Mouse (Mus musculus): ENCODE results near the gene Fry. TPM values are rescaled to one million over a fixed set of nuclear protein-coding genes. Genes with fewer than 3 reads are reported as not detected.

The Fry gene
- polyA plus RNA-seq, 1 experiment, result 5.6 TPM

DNA sequence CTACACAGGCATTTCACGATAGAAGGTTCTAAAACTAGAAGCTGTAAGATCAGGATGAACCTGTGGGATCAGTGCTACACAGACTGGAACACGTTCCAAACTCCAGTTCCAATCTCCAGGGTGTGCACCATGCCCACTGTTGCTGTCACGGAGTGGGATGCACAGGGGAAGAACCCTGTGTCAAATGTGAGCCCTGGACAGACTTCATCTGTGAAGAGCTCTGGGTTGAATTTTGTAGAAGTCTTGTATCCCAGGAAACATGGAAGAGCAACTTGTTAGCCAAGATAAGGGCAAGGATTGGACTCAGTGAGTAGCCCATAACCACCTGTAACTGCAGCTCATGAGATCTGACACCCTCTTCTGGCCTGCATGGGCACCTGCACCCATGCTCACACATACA lies 246.2 kb downstream of the Fry start:
- Histone ChIP-seq H3K4me1 (ENCODE audit: control insufficient read depth, insufficient read depth, insufficient read length, low read length) (no peaks in the 10 kb centered on the region), H3K4me3 (ENCODE audit: low read depth, low read length) (no peak overlapping the region), H3K27ac (ENCODE audit: insufficient read depth, low read depth, low read length) (no peak overlapping the region), H3K27me3 (ENCODE audit: control insufficient read depth, insufficient read depth, low read length) (no peaks in the 10 kb centered on the region), H3K36me3 (ENCODE audit: control insufficient read depth, insufficient read depth, low read length) (no peaks in the 10 kb centered on the region)
- TF ChIP-seq POLR2A (IDR thresholded peaks at IDR 0.05; ENCODE audit: low read depth, low read length) (no peak), CTCF (IDR thresholded peaks at IDR 0.05; ENCODE audit: extremely low read depth, insufficient read length, insufficient replicate concordance, low read depth, low read length) (no peak)
- 89% methylated on average over 3 of the region's 3 CpGs for WGBS

DNA sequence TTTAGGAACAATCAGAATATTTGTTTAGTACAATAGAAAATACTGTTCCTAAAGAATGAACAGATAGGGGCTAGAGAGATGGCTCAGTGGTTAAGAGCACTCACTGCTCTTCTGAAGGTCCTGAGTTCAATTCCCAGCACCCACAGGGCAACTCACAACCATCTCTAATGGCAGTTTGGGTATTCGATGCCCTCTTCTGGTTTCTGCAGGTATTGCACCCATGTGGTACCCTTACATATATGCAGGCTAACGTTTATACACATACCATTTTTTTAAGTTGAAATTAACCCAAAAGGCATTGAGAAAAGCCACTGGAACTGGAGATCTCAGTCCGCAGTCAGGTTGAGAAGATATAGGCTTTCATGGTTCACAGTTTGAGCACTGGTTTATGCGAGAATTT lies 248.6 kb downstream of the Fry start:
- WGBS, result 87% methylated on average over 4 of the region's 4 CpGs
- H3K4me3 ChIP-seq (ENCODE audit: low read depth, low read length), result no peak overlapping the region

DNA sequence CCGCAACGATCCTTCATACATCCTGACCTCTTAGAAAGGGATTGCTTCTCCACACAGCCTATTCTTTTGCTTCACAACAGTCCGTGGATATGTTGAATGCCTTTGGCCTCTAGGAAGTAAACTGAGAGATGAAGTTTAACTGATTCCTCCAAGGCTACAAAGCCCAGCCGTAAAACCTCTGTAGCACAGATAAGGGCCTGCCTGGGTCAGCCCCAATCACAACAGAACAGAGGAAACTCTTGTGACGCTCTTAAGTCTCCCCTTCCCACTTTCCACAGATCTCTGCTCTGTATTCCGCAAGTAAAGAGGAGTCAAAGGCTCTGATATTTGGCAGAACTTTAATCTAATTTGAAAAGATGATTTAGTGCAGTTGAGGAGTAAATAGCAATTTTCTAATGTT lies 251.8 kb downstream of the Fry start:
- Histone ChIP-seq H3K4me1 (ENCODE audit: control insufficient read depth, insufficient read depth, insufficient read length, low read length) (no peaks in the 10 kb centered on the region), H3K27me3 (ENCODE audit: control insufficient read depth, insufficient read depth, low read length) (no peaks in the 10 kb centered on the region), H3K27ac (ENCODE audit: insufficient read depth, low read depth, low read length) (no peak overlapping the region), H3K36me3 (ENCODE audit: control insufficient read depth, insufficient read depth, low read length) (no peaks in the 10 kb centered on the region), H3K4me3 (ENCODE audit: low read depth, low read length) (no peak overlapping the region)
- WGBS, result 57% methylated on average over 6 of the region's 6 CpGs
- no peak for TF ChIP-seq POLR2A (IDR thresholded peaks at IDR 0.05; ENCODE audit: low read depth, low read length)
- TF ChIP-seq CTCF (IDR thresholded peaks at IDR 0.05; ENCODE audit: extremely low read depth, insufficient read length, insufficient replicate concordance, low read depth, low read length), result no peak

More for the DNA sequence above, 248.6 kb downstream of the Fry start:
- Histone ChIP-seq H3K27me3 (ENCODE audit: control insufficient read depth, insufficient read depth, low read length) (no peaks in the 10 kb centered on the region), H3K4me1 (ENCODE audit: control insufficient read depth, insufficient read depth, insufficient read length, low read length) (no peaks in the 10 kb centered on the region), H3K27ac (ENCODE audit: insufficient read depth, low read depth, low read length) (no peak overlapping the region), H3K36me3 (ENCODE audit: control insufficient read depth, insufficient read depth, low read length) (no peaks in the 10 kb centered on the region)
- TF ChIP-seq POLR2A (IDR thresholded peaks at IDR 0.05; ENCODE audit: low read depth, low read length) (no peak), CTCF (IDR thresholded peaks at IDR 0.05; ENCODE audit: extremely low read depth, insufficient read length, insufficient replicate concordance, low read depth, low read length) (no peak)

DNA sequence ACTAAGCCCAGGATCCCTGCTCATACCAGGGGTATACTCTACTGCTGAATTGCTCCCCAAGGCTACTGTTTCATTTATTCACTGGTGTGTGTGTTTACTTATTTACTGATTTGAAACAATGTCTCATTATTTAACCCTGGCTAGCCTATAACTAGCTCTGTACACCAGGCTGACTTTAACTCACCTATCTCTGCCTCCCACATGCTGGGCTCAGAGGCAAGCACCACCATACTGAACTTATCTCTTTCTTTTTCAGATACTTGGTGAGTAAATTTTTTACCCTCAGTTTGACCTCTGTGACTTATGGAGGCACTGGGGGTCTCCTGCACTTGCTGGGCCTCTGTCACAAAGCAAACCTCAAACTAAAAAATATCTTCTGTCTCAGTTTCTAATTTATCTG lies 252.4 kb downstream of the Fry start:
- Histone ChIP-seq H3K27ac (ENCODE audit: insufficient read depth, low read depth, low read length) (no peak overlapping the region), H3K36me3 (ENCODE audit: control insufficient read depth, insufficient read depth, low read length) (no peaks in the 10 kb centered on the region), H3K27me3 (ENCODE audit: control insufficient read depth, insufficient read depth, low read length) (no peaks in the 10 kb centered on the region), H3K4me3 (ENCODE audit: low read depth, low read length) (no peak overlapping the region), H3K4me1 (ENCODE audit: control insufficient read depth, insufficient read depth, insufficient read length, low read length) (no peaks in the 10 kb centered on the region)
- no peak for TF ChIP-seq CTCF (IDR thresholded peaks at IDR 0.05; ENCODE audit: extremely low read depth, insufficient read length, insufficient replicate concordance, low read depth, low read length)
- no peak for TF ChIP-seq POLR2A (IDR thresholded peaks at IDR 0.05; ENCODE audit: low read depth, low read length)

DNA sequence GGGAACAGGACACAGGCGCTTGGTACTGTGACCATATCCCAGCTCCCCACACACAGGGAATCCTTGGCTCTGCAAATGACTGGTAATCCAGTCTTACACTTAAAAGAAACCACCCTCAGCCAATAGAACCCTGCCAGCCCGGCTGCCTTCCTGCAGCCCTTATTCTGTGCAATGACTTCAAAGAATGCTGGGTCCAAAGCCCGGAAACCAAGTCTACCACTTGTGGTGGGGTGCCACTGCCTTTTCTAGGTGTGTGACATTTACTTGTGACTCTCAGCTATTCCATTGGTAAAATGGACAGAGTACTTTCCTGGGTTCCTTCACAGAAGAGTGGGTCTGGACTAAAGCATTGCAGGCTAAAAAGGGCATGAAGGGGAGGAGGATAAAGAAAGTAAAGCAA lies 254.5 kb downstream of the Fry start:
- Histone ChIP-seq H3K36me3 (ENCODE audit: control insufficient read depth, insufficient read depth, low read length) (no peaks in the 10 kb centered on the region), H3K4me1 (ENCODE audit: control insufficient read depth, insufficient read depth, insufficient read length, low read length) (no peaks in the 10 kb centered on the region), H3K4me3 (ENCODE audit: low read depth, low read length) (no peak overlapping the region), H3K27ac (ENCODE audit: insufficient read depth, low read depth, low read length) (no peak overlapping the region), H3K27me3 (ENCODE audit: control insufficient read depth, insufficient read depth, low read length) (no peaks in the 10 kb centered on the region)
- TF ChIP-seq CTCF (IDR thresholded peaks at IDR 0.05; ENCODE audit: extremely low read depth, insufficient read length, insufficient replicate concordance, low read depth, low read length) (no peak), POLR2A (IDR thresholded peaks at IDR 0.05; ENCODE audit: low read depth, low read length) (no peak)
- WGBS, result 83% methylated on average over 3 of the region's 3 CpGs

DNA sequence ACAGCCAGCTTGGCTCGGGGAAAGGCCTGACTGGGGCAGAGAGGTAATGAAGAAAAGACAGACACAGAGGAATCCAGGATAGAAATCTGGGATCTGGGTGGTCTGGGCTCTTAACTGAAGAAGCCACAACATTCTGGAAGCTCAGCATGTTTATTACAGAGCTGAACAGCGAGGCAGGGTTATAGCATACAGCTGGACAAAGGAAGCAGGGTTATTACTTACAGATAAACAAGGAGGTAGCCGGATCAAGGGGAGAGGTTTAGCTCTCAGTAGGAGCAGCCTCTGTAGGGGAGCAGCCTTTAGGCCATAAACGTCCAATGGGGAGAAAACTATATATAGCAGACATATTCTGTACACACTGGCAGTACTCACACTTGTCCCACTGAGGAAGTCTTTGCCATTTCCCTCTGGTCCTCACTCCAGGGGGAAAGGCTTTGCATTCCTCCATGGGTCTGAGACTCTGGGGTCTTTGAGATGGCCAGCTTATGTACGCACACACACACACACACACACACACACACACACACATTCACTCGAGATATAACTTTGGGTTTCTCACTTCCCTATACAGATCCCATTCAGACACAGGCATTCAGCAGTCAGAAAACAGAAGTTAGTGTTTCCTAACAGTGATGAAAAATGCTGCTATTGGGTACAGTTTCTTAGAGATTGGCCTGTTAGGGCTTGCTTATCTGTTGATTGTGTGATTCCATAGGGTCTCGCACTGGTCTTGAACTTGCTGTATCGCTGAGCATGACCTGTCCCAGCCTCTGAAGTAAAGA lies 256.5 kb downstream of the Fry start:
- H3K36me3 ChIP-seq (ENCODE audit: control insufficient read depth, insufficient read depth, low read length), result 0 out of 2 replicates have a peak, but pooled peaks cover 1% of the 10 kb centered on the region
- no peak for TF ChIP-seq POLR2A (IDR thresholded peaks at IDR 0.05; ENCODE audit: low read depth, low read length)
- no peak for TF ChIP-seq CTCF (IDR thresholded peaks at IDR 0.05; ENCODE audit: extremely low read depth, insufficient read length, insufficient replicate concordance, low read depth, low read length)
- 70% methylated on average over 8 of the region's 8 CpGs for WGBS
- no peak overlapping the region for H3K27ac ChIP-seq (ENCODE audit: insufficient read depth, low read depth, low read length)
- no peaks in the 10 kb centered on the region for H3K27me3 ChIP-seq (ENCODE audit: control insufficient read depth, insufficient read depth, low read length)
- H3K4me1 ChIP-seq (ENCODE audit: control insufficient read depth, insufficient read depth, insufficient read length, low read length), result no peaks in the 10 kb centered on the region
- H3K4me3 ChIP-seq (ENCODE audit: low read depth, low read length), result no peak overlapping the region

DNA sequence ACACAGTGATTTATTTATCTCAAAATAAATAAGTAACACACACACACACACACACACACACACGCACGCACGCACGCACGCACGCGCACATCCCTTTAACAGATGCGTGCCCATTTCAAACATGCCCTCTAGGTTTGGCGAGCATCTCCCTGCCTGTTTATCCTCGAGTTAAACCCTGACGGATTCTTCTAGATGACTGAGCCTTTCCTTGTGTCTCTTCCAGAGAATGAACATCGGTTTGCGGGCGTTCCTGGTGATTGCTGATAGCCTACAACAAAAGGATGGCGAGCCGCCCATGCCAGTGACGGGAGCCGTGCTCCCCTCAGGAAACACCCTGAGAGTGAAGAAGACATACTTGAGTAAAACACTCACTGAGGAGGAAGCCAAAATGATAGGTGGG lies 260.1 kb downstream of the Fry start:
- Histone ChIP-seq H3K4me3 (ENCODE audit: low read depth, low read length) (no peak overlapping the region), H3K4me1 (ENCODE audit: control insufficient read depth, insufficient read depth, insufficient read length, low read length) (no peaks in the 10 kb centered on the region), H3K27ac (ENCODE audit: insufficient read depth, low read depth, low read length) (no peak overlapping the region), H3K36me3 (ENCODE audit: control insufficient read depth, insufficient read depth, low read length) (peaks cover 3% of the 10 kb centered on the region; the same call in 1 of the 2 replicates), H3K27me3 (ENCODE audit: control insufficient read depth, insufficient read depth, low read length) (no peaks in the 10 kb centered on the region)
- WGBS, result 84% methylated on average over 18 of the region's 18 CpGs
- no peak for TF ChIP-seq POLR2A (IDR thresholded peaks at IDR 0.05; ENCODE audit: low read depth, low read length)
- TF ChIP-seq CTCF (IDR thresholded peaks at IDR 0.05; ENCODE audit: extremely low read depth, insufficient read length, insufficient replicate concordance, low read depth, low read length), result no peak
